Mouse (Mus musculus) bone marrow, adult 2 months (tissue): ENCODE results near the gene Surf2. TPM values are rescaled to one million over a fixed set of nuclear protein-coding genes. Genes with fewer than 3 reads are reported as not detected.
"Not testable (repeated sequence)": the region's sequence is repeated elsewhere in the genome, so short reads cannot be mapped to it uniquely, and the experiment has no call there.

Experiments
- H3K27ac ChIP-seq: fragments of 200-500 bp; 2 replicates; pipeline ENCODE4 v1.5.1; 2012; ENCODE audit warnings: low read depth, mild to moderate bottlenecking, control low read depth, inconsistent platforms, low read length; ENCODE audit not compliant: control insufficient read depth, poor library complexity, insufficient read depth
- H3K4me1 ChIP-seq: fragments of 200-500 bp; 2 replicates; pipeline ENCODE4 v1.6.1; 2011; ENCODE audit warnings: low read length; ENCODE audit not compliant: control insufficient read depth, insufficient read depth
- H3K4me3 ChIP-seq: fragments of 200-500 bp; replicated peaks from 2 replicates; pipeline ENCODE3; 2011; ENCODE audit warnings: mild to moderate bottlenecking, low read depth, low read length, control low read depth; ENCODE audit not compliant: control insufficient read depth
- CTCF ChIP-seq: fragments of 200-500 bp; IDR thresholded peaks from 2 replicates; pipeline ENCODE4 v1.5.1; 2011; ENCODE audit warnings: low read length, control low read depth; ENCODE audit not compliant: control insufficient read depth, insufficient read depth
- POLR2A ChIP-seq: fragments of 200-500 bp; IDR thresholded peaks from 2 replicates; pipeline ENCODE4 v1.6.1; 2011; ENCODE audit warnings: low read depth, mild to moderate bottlenecking, control low read depth, low read length, borderline replicate concordance; ENCODE audit not compliant: control insufficient read depth
- WGBS: fragments of 180-500 bp; shearing (Covaris S2); methylation state at CpG from one replicate; pipeline ENCODE4 v1.1.7; 2018; 5-methylcytosine and 5-hydroxymethylcytosine counted together
- polyA plus RNA-seq: library from polyadenylated mRNA; stranded (reverse); fragments of >200 nt; gene quantifications from 2 replicates; pipeline ENCODE4 v1.2.4, GENCODE M21; 2011; ENCODE audit warnings: low replicate concordance; ENCODE audit not compliant: missing spikeins, insufficient read depth, insufficient read length

The Surf2 gene
- polyA plus RNA-seq = 17.7 and 36.9 TPM in 2 replicates

DNA sequence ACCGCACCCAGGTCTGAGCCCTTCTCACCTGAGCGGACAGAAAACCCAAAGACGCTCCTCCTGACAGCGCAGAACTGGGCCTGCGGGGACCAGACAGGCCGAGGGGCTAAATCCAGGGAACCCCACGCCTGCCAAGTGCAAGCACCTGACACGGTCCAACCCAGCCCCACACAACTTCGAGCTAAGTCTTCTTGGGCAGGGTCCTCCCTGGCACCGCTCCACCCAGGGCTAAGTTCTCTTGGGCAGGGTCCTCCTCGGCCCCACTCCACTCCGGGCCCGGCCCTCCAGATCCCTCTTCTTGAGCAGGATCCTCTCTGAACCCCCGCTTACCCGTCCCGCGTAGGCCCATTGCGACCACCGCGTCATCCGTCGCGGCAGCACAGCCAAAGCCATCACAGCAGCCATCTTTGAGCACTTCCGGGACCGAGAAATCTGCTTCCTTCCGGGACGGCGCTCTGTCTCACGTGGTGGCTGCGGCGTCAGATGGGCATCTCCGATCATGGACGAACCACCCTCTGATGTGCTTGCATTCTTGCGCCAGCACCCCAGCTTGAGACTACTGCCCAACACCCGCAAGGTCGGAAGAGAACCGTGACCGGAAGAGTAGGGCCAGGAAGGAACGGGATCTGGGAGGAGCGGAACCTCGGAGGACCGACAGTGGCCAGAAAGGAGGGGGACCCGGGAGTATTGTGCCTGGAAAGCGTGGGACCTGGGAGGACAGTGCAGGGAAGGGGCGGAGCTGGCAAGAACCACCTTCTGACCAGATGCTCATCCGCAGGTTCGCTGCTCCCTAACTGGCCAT, at the start of gene Surf2, which contains the start of gene Surf1:
TSS of gene Surf2 (plus strand) at position 441 of the 802 bp plus-strand sequence.
TSS of gene Surf1 (minus strand) at position 604 of the 802 bp plus-strand sequence.
- Histone ChIP-seq H3K27ac (peak within 1 kb of the TSS; percentile 38), H3K4me3 (peak within 1 kb of the TSS; percentile 86), H3K4me1 (peaks cover 5% of the 10 kb centered on the region; the same call in 1 of the 2 replicates)
- peak; percentile 87 for TF ChIP-seq POLR2A
- peak; percentile 10; the same call in 1 of the 2 replicates for TF ChIP-seq CTCF
- WGBS = 2% methylated on average over 47 of the region's 47 CpGs

DNA sequence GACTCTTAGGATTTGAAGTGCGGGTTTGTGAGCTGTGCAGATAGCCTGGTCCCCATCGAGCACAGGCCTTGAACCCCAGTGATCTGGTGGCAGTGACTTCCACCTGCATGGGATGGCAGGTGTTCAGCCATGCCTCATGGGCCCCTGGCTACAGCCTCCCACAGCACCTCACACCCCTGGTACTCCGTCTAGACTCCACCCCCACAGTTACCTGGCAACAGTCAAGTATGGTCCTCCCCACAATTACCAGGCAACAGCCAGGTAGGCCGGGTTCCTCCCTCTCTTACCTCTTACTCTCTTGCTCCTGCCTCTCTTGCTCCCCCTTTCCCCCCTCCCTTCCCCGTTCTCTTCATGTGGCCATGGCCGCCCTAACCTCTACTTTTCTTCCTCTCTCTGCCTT, 45.5 kb upstream of the Surf2 start:
- no peak overlapping the region for H3K4me3 ChIP-seq
- 68% methylated on average over 6 of the region's 6 CpGs for WGBS
- H3K27ac ChIP-seq = no peak overlapping the region
- no peak for TF ChIP-seq POLR2A
- no peak for TF ChIP-seq CTCF
- H3K4me1 ChIP-seq = no peaks in the 10 kb centered on the region

DNA sequence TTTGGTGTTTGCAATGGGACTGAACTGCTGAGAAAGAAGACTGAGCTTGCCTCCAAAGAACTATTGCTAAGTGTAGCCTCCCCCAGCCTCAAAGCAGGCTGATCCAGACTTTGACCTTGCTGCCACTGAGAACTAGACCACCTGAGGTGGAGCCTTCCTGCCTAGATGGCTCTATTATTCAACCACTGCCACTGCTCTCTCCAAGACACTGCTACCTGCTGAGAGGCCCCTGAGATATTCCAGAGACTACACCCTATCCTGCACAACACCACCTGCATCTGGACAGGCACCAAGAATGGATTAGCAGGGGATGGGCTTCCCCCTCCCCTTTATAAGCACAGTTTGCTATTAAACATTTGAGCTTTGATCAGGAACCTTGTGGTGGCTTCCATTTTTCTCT, 37.6 kb upstream of the Surf2 start:
- H3K27ac ChIP-seq = no peak overlapping the region
- no peaks in the 10 kb centered on the region for H3K4me1 ChIP-seq
- H3K4me3 ChIP-seq = no peak overlapping the region
- no peak for TF ChIP-seq POLR2A
- TF ChIP-seq CTCF = no peak

DNA sequence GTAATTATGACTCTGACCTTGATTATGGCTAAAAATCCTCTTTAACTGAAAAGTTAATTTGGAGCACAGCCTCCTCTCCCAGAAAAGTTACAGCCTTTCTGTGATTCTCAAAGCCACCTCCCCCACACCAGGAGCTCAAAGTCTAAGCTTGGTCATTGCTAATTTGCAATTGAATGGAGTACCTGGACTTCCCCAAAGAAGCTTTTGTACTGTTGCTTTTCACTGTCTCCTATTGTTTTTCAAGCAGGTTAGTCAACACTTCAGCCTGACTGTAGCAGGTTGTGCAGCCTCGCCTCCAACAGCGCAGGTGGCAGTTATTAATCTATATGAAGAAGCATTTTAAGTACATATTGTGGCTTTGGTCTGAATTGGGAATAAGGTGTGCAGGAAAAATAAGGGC, 30.6 kb upstream of the Surf2 start:
- not testable (repeated sequence) for H3K4me3 ChIP-seq, H3K27ac ChIP-seq, H3K4me1 ChIP-seq
- WGBS = 86% methylated on average over 2 of the region's 2 CpGs

GRCm38 (mm10) chr2:26886170-26886569, 30.0 kb upstream of the Surf2 start:
- H3K27ac ChIP-seq, H3K4me1 ChIP-seq, H3K4me3 ChIP-seq: not testable (repeated sequence)
- 78% methylated on average over 4 of the region's 4 CpGs for WGBS

DNA sequence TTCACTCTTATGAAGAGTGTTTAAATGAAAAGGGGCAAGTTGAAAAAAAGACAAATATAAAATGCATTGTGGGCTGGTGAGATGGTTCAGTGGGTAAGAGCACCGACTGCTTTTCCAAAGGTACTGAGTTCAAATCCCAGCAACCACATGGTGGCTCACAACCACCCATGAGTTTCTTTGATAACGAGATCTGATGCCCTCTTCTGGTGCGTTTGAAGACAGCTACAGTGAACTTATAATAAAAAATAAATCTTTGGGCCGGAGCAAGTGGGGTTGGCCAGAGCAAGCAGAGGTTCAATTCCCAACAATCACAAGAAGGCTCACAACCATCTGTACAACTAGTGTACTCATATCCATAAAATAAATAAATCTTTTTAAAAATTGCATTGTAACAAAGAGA, 20.3 kb upstream of the Surf2 start:
- TF ChIP-seq CTCF (no peak), POLR2A (no peak)
- Histone ChIP-seq H3K27ac (no peak overlapping the region), H3K4me1 (no peaks in the 10 kb centered on the region), H3K4me3 (no peak overlapping the region)
- WGBS = 81% methylated on average over 4 of the region's 4 CpGs

DNA sequence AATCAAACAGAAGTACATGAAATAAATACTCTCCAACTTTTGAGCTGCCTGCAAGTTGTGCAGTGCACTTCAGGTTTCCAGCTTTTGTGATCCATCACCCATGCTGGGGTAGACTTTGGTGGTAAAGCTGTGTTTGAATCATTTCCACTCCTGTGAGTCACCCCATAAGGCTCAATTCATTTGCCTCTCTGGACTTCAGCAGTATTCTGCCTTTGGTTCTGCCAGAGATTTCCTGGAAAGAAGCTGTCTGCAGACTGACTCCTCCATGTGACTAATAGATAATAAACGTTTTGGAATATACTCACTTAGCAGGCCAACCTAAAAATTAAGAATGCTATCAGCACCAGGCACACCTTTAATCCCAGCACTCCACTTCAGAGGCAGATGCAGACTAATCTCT, 15.4 kb upstream of the Surf2 start:
- no peak for TF ChIP-seq POLR2A
- no peak for TF ChIP-seq CTCF
- no peak overlapping the region for H3K4me3 ChIP-seq
- H3K4me1 ChIP-seq = peaks cover 4% of the 10 kb centered on the region; the same call in 1 of the 2 replicates
- 44% methylated on average over 1 of the region's 1 CpGs for WGBS
- H3K27ac ChIP-seq = no peak overlapping the region

GRCm38 (mm10) chr2:26901834-26902400, 14.2 kb upstream of the Surf2 start:
- H3K4me3 ChIP-seq = peak overlapping the region; percentile 48
- peaks cover 4% of the 10 kb centered on the region; the same call in 1 of the 2 replicates for H3K4me1 ChIP-seq
- TF ChIP-seq CTCF (no peak), POLR2A (no peak)
- no peak overlapping the region for H3K27ac ChIP-seq
- WGBS = 6% methylated on average over 7 of the region's 7 CpGs
